Mouse (Mus musculus): Measurements from ENCODE around the gene Pid1. TPM values are rescaled to one million over a fixed set of nuclear protein-coding genes. Genes with fewer than 3 reads are reported as not detected.

Gene Pid1
- polyA plus RNA-seq, 1 experiment: 2.8 TPM

DNA sequence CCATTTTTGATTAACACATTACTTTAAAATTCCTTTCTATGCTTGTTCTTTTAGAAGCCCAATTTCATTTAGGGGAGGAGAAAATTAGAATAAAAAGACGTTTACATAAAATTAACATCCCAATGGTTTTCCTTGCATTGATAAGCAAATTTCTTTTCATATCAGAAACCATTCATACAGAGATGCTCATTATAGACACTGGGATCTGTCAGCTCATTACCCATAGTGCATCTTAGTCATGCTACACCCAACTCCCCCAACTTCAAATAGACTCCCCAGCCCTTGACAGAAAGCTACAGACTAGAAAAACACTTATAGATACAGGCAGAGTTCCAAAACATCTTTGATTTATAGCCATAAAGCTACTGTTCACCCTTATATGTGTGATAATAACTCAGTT is 277.5 kb downstream of the Pid1 start:
- WGBS: 56% methylated on average over 1 of the region's 1 CpGs
- H3K27me3 ChIP-seq (ENCODE audit: control insufficient read depth, insufficient read depth, low read length): no peaks in the 10 kb centered on the region
- H3K4me1 ChIP-seq (ENCODE audit: control insufficient read depth, insufficient read depth, insufficient read length, low read length): no peaks in the 10 kb centered on the region
- H3K4me3 ChIP-seq (ENCODE audit: low read depth, low read length): no peak overlapping the region
- H3K36me3 ChIP-seq (ENCODE audit: control insufficient read depth, insufficient read depth, low read length): no peaks in the 10 kb centered on the region
- H3K27ac ChIP-seq (ENCODE audit: insufficient read depth, low read depth, low read length): no peak overlapping the region
- no peak for TF ChIP-seq POLR2A (IDR thresholded peaks at IDR 0.05; ENCODE audit: low read depth, low read length)
- no peak for TF ChIP-seq CTCF (IDR thresholded peaks at IDR 0.05; ENCODE audit: extremely low read depth, insufficient read length, insufficient replicate concordance, low read depth, low read length)

DNA sequence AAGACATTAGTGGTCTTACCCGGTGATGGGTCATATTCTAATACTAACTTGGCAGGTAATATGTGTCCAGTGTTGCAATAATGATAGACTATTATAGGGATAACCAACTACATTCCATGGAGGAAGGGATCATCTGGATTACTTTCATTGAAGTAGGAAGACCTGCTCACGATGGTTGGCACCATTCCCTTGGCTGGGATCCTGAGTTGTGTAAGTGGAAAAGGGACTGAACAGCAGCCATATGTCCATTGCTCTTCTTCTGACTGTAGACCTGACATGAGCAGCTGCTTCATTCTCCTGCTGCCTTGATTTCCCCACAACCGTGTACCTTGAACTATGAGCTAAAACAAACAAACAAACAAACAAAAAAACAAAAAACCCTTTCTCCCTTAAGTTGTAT is 278.6 kb downstream of the Pid1 start:
- Histone ChIP-seq H3K4me1 (ENCODE audit: control insufficient read depth, insufficient read depth, insufficient read length, low read length) (no peaks in the 10 kb centered on the region), H3K4me3 (ENCODE audit: low read depth, low read length) (no peak overlapping the region), H3K36me3 (ENCODE audit: control insufficient read depth, insufficient read depth, low read length) (no peaks in the 10 kb centered on the region), H3K27me3 (ENCODE audit: control insufficient read depth, insufficient read depth, low read length) (no peaks in the 10 kb centered on the region), H3K27ac (ENCODE audit: insufficient read depth, low read depth, low read length) (no peak overlapping the region)
- WGBS: 81% methylated on average over 3 of the region's 3 CpGs
- TF ChIP-seq CTCF (IDR thresholded peaks at IDR 0.05; ENCODE audit: extremely low read depth, insufficient read length, insufficient replicate concordance, low read depth, low read length) (no peak), POLR2A (IDR thresholded peaks at IDR 0.05; ENCODE audit: low read depth, low read length) (no peak)

DNA sequence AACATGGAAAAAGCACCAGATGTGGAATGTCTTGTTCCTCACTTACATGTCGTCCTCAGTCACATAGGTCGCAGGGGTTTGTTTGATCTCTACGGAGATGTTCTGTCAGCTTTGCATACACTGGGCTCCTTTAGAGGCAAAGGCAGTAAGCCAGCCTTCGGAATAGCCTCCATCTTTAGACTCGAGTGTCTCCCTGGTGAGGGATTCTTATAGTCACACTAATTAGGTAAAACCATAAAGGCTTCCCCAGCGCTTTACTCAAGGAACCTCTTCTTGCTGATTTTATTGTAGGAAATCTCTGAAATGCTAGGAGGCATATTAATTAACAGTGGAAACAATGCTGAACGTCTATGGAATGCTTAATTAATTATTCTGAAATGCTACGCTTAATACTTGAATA is 284.4 kb downstream of the Pid1 start:
- Histone ChIP-seq H3K27me3 (ENCODE audit: control insufficient read depth, insufficient read depth, low read length) (no peaks in the 10 kb centered on the region), H3K27ac (ENCODE audit: insufficient read depth, low read depth, low read length) (no peak overlapping the region), H3K36me3 (ENCODE audit: control insufficient read depth, insufficient read depth, low read length) (no peaks in the 10 kb centered on the region), H3K4me1 (ENCODE audit: control insufficient read depth, insufficient read depth, insufficient read length, low read length) (no peaks in the 10 kb centered on the region), H3K4me3 (ENCODE audit: low read depth, low read length) (no peak overlapping the region)
- TF ChIP-seq CTCF (IDR thresholded peaks at IDR 0.05; ENCODE audit: extremely low read depth, insufficient read length, insufficient replicate concordance, low read depth, low read length): no peak
- no peak for TF ChIP-seq POLR2A (IDR thresholded peaks at IDR 0.05; ENCODE audit: low read depth, low read length)
- WGBS: 81% methylated on average over 8 of the region's 8 CpGs

DNA sequence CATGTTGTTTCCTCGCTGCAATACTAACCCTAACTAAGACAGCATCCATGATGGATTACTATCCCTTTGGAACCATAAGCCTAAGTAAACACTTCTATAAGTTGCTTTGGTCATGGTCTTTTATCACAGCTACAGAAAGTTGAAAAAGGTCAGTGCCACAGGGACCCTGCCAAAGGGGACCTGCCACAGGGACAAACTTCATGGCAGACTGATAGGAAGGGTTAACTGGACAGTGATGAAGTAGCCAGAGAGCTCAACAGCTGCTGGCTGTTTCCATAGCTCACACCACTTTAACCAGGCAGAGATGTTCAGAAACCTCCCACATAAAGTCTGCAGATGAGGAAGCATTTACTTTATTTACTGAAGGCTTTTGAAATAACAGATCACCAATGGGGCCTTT is 287.0 kb downstream of the Pid1 start:
- no peaks in the 10 kb centered on the region for H3K27me3 ChIP-seq (ENCODE audit: control insufficient read depth, insufficient read depth, low read length)
- no peak overlapping the region for H3K27ac ChIP-seq (ENCODE audit: insufficient read depth, low read depth, low read length)
- no peaks in the 10 kb centered on the region for H3K36me3 ChIP-seq (ENCODE audit: control insufficient read depth, insufficient read depth, low read length)
- H3K4me1 ChIP-seq (ENCODE audit: control insufficient read depth, insufficient read depth, insufficient read length, low read length): no peaks in the 10 kb centered on the region
- TF ChIP-seq POLR2A (IDR thresholded peaks at IDR 0.05; ENCODE audit: low read depth, low read length): no peak
- TF ChIP-seq CTCF (IDR thresholded peaks at IDR 0.05; ENCODE audit: extremely low read depth, insufficient read length, insufficient replicate concordance, low read depth, low read length): no peak
- H3K4me3 ChIP-seq (ENCODE audit: low read depth, low read length): no peak overlapping the region
- WGBS: 60% methylated on average over 1 of the region's 1 CpGs

DNA sequence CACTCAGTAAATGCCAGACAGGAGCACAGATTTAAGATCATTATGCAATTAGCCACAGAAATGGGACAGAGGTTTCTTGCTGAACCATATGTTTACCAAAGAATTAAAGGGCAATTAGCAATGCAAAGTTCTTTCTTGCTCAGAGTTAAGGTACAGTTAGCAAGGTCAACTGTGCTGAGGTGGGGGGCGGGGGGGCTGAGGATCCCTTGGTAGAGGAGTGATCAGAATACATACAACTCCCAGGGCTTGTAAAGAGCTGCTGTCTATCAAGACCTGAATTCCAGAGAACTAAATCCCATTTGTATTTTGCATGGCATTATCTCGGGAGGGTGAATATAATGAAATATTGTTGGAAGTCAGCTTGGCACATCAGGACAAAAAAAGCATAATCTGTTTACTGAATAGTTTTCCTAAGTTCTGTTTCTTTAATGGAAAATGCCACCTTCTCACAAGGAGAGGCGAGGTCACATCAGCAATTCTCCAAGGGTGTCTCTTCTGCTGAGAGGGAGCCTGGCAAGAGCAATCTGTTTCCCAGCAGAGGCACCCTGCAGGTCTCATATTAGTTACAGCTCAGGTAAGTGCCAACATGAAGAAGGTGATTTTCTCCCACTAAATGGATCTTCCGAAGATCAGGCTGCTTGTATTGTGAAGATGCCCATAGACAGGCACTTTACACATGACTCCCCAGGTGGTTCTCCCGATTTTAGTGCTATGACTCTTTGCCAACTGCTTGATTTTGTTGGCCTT is 306.9 kb downstream of the Pid1 start:
- WGBS: 66% methylated on average over 5 of the region's 5 CpGs
- no peaks in the 10 kb centered on the region for H3K4me1 ChIP-seq (ENCODE audit: control insufficient read depth, insufficient read depth, insufficient read length, low read length)
- no peaks in the 10 kb centered on the region for H3K36me3 ChIP-seq (ENCODE audit: control insufficient read depth, insufficient read depth, low read length)
- H3K27ac ChIP-seq (ENCODE audit: insufficient read depth, low read depth, low read length): no peak overlapping the region
- TF ChIP-seq CTCF (IDR thresholded peaks at IDR 0.05; ENCODE audit: extremely low read depth, insufficient read length, insufficient replicate concordance, low read depth, low read length) (no peak), POLR2A (IDR thresholded peaks at IDR 0.05; ENCODE audit: low read depth, low read length) (no peak)
- no peak overlapping the region for H3K4me3 ChIP-seq (ENCODE audit: low read depth, low read length)
- H3K27me3 ChIP-seq (ENCODE audit: control insufficient read depth, insufficient read depth, low read length): no peaks in the 10 kb centered on the region

DNA sequence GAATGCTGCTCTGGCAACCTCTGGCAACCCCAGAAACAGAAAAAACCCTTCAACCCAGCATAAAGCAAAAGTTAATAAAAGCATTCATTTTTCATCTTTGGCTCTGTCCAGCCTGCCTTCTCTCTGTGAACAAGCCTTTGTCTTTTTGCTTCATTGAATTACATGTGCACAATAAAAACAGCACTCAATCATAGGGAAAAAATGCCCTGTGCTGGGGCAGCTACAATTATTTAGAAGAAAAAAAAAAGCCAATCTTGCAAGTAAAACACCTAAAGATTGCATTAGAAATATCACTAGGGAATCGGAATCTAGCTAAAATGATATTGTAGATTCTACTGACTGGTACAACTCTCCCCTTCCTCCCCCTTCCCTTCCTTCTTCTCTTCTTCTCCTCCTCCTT is 307.7 kb downstream of the Pid1 start:
- Histone ChIP-seq H3K36me3 (ENCODE audit: control insufficient read depth, insufficient read depth, low read length) (no peaks in the 10 kb centered on the region), H3K4me3 (ENCODE audit: low read depth, low read length) (no peak overlapping the region), H3K4me1 (ENCODE audit: control insufficient read depth, insufficient read depth, insufficient read length, low read length) (no peaks in the 10 kb centered on the region), H3K27me3 (ENCODE audit: control insufficient read depth, insufficient read depth, low read length) (no peaks in the 10 kb centered on the region), H3K27ac (ENCODE audit: insufficient read depth, low read depth, low read length) (no peak overlapping the region)
- WGBS: 81% methylated on average over 1 of the region's 1 CpGs
- no peak for TF ChIP-seq CTCF (IDR thresholded peaks at IDR 0.05; ENCODE audit: extremely low read depth, insufficient read length, insufficient replicate concordance, low read depth, low read length)
- no peak for TF ChIP-seq POLR2A (IDR thresholded peaks at IDR 0.05; ENCODE audit: low read depth, low read length)

DNA sequence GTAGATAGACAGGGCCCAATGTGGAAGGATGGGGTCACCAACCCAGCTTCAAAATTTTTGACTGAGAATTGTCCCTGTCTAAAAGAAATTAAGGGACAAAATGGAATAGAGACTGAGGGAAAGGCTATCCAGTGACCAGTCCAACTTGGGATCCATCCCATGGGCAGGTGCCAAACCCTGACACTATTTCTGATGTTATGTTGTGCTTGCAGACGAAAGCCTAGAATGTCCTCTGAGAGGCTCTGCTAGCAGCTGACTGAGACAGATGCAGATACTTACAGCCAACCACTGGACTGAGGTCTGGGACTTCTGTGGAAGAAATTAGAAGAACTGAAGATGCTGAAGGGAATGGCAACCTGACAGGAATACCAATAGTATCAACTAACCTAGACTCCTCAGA is 338.2 kb downstream of the Pid1 start:
- no peak overlapping the region for H3K4me3 ChIP-seq (ENCODE audit: low read depth, low read length)
- 63% methylated on average over 1 of the region's 1 CpGs for WGBS
- no peaks in the 10 kb centered on the region for H3K36me3 ChIP-seq (ENCODE audit: control insufficient read depth, insufficient read depth, low read length)
- no peaks in the 10 kb centered on the region for H3K4me1 ChIP-seq (ENCODE audit: control insufficient read depth, insufficient read depth, insufficient read length, low read length)
- H3K27me3 ChIP-seq (ENCODE audit: control insufficient read depth, insufficient read depth, low read length): no peaks in the 10 kb centered on the region
- H3K27ac ChIP-seq (ENCODE audit: insufficient read depth, low read depth, low read length): no peak overlapping the region
- TF ChIP-seq CTCF (IDR thresholded peaks at IDR 0.05; ENCODE audit: extremely low read depth, insufficient read length, insufficient replicate concordance, low read depth, low read length): no peak
- no peak for TF ChIP-seq POLR2A (IDR thresholded peaks at IDR 0.05; ENCODE audit: low read depth, low read length)

Measured in small intestine, adult 2 months (tissue).